Mouse (Mus musculus) T-cell, adult 2 months (primary cell): ENCODE results near the gene BC030499.

Experiments
- DNase-seq: peaks from one replicate; pipeline ENCODE4 v3.0.0; 2022; ENCODE audit warnings: low spot score

The BC030499 gene

DNA sequence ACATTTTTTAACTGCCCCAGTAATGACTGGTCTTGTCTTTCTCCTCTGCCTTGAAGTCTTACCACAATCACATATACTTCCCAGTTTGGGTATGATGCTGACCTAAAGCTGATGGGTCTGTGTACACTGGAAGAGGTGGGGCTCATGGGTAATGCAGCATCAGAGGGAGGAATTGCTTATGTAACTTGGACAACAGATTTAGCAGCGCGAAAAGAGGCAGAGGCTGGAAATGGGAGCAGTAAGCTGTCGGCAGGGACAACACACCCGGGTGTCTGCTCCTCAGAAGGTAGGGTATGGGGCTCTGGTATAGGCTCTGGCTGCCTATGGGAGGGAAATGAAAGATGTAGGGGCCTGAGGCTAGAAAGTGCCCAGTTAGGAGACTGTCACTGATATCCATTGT is at the start of gene BC030499:
TSS of gene BC030499 (plus strand) at position 188 of the 400 bp plus-strand sequence.
- no peak for DNase-seq

DNA sequence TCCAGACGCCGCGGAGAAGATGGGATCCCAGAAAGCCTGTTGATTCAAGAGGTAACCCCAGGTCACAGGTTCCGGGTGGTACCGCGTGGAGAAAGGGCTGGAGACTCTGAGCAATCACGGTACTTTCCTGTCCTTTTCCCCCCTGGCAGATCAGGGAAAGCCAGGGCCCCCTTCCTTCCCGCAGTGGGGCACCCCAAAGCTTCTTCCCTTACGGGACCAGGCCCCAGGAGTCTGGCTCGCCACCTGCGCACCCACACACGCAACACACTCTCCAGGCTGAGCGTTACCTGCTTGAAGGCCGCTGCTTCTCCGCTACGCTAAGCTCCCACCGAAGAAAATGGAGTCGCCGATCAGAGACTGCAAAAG is 45.4 kb upstream of the BC030499 start:
- DNase-seq: no peak

DNA sequence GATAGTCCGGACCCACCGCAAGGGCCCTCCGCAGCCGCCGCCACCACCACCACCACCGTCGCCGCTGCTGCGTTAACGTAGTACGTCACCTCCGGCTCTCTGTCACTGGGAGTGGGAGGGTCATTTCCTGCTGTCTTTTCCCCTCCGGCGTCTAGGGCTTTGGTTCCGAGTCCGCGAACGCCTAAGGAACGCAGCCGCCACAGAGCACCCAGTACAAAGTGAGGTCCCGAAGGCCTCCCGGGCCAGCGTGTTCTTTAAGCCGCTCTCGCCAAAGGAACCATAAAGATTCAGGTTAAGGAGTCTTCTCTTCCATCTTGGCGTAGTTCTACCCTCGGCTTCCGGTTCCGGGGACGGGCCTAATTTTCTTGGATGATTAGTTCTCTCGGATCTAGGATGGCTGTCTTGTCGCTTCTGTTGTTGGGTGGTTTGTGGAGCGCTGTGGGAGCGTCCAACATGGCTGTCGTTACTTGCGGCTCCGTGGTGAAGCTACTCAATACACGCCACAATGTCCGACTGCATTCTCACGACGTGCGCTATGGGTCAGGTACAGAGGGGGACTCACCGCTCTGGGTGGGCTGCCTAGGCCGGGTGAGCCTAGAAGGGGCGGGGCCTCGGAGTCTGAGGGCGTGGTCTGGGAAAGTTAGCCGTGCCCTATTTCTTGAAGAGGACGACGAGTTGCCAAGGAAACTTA is 44.9 kb upstream of the BC030499 start, which contains the start of the genes Sdf2 and Supt6:
TSS of gene Sdf2 (plus strand) at position 120 of the 691 bp plus-strand sequence.
TSS of gene Supt6 (minus strand) at position 361 of the 691 bp plus-strand sequence.
- peak; percentile 89 for DNase-seq

DNA sequence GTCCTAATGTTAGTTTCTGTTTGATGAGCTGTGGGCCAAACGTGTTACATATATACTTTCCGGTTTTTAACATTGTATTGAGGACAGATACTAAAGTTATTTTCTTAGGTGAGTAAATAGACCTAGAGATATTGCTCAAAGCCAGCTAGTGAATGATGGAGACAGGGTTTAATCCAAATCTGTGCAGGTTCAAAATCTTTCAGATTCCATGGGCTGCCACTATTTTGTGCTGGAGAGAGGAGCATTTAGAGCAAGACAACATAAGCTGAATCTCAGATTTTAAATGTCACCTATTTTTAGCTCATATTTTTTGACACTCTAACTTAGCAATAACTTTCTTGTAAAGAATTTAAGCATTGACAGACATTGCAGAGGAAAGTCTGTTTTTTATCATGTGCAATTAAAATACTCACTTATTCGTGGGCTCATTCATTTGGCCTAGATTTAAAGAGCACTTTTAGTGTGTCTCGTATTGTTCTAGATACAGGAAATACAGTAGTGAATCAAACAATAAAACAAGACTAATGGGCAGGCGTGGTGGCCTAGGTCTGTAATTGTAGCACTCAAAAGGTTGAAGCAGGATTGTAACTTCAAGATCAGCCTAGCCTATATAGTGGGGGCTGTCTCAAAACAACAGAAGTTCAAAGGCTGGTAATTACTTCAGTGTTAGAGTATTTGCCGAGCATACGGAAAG is 44.2 kb upstream of the BC030499 start:
- DNase-seq: no peak

DNA sequence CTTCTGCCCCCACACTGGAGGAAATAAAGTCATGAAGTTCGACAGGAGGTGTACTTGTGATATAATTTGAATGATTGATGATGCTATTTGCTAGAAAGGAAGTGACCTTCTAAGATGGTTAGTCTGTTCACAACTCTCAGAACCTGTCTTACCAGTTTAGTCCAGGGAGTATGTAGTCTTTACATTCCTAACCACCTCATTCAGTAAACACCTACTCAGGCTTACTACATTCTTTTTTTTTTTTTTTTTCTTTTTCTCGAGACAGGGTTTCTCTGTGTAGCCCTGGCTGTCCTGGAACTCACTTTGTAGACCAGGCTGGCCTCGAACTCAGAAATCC is 43.7 kb upstream of the BC030499 start:
- no peak for DNase-seq

DNA sequence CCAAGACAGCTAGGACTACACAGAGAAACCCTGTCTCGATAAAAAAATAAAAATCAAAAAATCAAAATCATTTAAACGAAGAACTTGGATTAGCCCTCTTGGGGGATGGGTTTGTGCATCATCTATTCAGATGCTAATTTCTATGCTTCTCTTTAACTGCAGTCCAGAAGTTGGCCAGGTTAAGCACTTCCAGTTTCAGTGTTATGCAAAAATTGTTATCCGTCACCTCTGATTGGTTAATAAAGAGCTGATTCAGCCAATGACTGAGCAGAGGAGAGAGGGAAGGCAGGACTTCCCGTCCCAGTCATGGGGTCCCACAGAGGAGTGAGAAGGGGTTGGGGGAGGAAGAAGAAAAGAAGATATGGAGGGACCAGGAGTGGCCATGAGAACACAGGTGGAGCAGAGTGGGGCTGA is 42.9 kb upstream of the BC030499 start:
- no peak for DNase-seq

DNA sequence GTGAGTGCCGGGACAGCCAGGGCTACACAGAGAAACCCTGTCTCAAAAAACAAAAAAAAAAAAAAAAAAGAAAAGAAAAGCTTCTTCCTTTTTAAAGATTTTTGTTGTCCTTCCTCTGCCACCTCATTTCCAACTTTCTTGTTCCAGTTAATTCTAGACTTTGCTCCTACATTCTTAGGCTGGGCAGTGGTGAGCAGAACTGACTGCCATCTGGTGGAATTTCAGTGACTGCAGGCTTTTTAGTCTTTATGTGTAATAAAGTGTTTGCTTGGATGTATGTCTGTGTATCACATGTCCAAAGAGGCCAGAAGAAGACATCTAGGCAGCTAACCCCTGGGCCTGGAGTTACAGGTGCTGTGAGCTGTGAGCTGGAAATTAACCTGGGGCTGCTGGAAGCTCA is 34.0 kb upstream of the BC030499 start:
- no peak for DNase-seq

DNA sequence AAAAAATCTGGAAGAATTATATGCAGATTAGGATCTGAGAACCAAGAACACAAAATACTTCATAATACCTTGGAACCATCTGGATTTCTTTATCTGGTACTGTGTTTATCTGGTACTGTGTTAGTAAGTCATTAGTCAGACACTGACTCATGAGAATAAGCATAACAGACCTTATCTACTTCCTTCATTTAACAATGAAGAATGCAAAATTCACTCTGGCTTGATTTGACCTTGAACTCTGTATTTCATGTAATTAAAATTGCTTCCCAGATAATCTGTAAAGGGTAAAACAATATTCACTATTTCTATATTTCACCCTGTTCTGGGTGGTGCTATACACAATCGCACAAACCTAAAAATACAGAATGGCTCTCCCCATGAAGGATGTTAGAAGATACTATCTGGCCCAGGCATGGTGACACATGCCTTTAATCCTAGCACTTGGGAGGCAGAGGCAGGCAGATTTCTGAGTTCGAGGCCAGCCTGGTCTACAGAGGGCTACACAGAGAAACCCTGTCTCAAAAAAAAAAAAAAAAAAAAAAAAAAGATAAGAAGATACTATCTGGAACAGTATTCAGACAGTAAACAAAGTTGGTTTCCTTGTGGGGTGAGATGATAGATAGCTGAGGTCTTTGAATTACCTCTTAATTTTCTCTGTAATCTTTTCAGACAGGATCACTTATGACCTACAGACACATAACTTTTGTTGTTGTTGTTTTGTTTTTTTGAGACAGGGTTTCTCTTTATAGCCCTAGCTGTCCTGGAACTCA is 30.0 kb upstream of the BC030499 start:
- no peak for DNase-seq

DNA sequence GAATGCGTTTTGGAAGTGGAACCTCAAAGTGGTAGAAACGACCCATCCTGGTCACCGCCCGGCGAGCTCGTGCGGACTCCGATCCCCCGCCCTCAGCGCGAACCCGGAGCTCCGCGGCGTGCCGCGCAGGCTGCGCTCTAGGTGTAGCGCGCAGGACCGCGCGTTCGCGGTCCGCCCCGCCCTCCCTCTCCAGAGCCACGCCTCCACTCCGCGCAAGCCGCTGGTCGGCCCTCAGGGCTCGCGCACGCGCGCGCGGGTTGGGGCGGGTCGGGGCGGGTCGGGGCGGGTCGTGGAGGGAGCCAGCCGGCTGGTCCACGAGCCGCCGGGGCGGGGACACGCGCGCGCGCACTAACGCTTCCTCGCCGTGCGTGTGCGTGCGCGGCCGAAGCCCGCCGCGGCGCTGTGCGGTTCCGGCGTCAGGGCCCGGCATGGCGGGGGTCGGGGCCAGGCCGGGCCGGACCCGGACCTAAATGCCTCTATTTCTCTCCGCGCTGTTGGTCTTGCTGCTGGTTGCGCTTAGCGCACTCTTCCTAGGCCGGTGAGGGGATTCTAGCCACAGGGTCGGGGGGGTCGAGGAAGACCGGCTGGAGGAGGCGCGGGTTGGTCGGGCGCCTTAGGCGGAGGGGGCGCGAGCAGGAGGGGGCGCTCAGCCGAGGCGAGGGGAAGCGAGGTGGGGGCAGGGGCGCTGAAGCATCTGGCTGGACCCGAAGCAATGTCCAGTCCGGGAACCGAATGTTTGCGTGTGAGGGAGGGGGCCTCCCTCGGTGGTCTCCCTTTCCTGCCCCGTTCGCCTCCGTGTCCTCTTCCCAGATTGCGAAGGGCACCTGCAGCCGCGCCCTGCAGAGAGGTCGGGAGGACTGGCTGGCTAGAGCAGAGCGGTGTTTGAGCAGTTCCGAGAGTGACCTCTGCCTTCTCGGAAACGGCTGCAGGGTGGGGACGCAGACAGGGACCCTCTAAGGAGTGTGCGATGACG is 29.0 kb upstream of the BC030499 start, which contains the start of gene 2610507B11Rik:
TSS of gene 2610507B11Rik (plus strand) at position 373 of the 973 bp plus-strand sequence.
- peak; percentile 93 for DNase-seq

DNA sequence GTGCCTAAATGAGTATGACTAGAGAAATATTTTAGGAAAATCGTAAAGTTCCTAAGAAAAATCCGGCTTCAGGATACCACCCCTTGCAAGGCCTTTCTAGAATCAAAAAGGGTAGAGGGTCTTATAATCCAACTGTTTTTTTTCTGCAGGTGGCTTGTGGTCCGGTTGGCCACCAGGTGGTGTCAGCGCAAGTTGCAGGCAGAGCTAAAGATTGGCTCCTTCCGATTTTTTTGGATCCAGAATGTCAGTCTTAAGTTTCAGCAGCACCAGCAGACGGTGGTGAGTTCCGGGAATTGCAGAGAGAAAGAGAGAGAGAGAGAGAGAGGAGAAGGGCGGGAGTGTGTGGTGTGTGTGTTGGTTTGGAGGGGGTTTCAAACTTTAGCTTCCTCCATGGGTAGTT is 28.1 kb upstream of the BC030499 start:
- peak; percentile 63 for DNase-seq

DNA sequence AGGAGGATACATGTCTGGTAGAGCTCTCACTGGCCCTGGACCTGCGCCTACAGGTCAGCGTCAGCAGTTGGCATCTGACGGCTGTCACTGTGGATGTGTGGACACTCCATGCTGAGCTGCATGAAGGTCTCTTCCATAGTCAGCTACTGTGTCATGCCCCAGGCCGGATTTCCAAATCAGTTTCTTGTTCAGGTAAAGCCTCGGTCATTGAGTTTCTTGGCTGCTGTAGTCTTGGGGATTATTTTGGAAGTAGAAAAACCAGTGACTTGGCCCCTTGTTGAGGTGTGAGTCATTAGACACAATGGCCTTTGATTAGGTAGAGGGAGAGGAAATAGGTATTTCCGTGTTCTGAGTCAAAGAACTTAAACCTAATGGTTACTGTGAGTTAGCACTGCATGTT is 25.1 kb upstream of the BC030499 start:
- no peak for DNase-seq

DNA sequence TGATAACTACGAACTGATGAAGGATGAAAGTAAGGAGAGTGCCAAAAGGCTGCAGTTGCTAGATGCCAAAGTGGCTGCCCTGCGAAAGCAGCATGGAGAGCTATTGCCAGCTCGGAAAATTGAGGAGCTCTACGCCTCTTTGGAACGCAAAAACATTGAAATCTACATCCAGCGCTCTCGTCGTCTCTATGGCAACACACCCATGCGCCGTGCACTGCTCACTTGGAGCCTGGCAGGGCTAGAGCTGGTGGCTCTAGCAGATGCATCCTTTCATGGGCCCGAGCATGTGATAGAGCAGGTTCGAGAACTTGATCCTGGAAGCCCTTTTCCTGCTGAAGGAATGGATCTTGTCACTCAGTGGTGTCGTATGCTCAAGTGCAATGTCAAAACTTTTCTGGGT is 18.7 kb upstream of the BC030499 start:
- DNase-seq: no peak

DNA sequence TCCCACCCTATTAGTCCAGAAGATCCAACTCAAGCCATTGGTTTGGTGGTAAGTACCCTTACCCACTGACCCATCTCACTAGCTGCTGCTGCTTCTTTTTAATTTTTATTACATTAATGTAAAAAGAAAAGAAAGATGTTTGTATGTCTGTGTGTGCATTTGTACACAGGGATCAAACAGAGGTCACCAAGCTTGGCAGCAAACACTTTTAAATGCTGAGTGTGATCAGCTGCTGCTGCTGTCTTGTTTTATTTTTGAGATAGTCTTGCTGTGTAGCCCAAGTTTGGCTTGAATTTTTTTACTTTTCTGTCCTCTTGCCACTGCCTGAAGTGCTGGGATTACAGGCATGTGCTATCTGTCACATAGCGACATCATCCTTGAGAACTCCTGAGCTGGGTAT is 15.0 kb upstream of the BC030499 start:
- no peak for DNase-seq

DNA sequence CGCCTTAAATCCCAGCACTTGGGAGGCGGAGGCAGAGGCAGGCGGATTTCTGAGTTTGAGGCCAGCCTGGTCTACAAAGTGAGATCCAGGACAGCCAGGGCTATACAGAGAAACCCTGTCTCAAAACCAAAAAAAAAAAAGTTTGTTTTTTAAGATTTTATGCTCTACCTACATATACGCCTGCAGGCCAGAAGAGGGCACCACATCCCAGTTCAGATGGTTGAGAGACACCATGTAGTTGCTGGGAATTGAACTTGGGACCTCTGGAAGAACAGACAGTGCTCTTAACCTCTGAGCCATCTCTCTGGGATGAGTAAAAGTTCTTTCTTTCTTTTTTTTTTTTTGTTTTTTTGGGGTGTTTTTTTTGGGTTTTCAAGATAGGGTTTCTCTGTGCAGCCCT is 14.5 kb upstream of the BC030499 start:
- DNase-seq: peak; percentile 10

DNA sequence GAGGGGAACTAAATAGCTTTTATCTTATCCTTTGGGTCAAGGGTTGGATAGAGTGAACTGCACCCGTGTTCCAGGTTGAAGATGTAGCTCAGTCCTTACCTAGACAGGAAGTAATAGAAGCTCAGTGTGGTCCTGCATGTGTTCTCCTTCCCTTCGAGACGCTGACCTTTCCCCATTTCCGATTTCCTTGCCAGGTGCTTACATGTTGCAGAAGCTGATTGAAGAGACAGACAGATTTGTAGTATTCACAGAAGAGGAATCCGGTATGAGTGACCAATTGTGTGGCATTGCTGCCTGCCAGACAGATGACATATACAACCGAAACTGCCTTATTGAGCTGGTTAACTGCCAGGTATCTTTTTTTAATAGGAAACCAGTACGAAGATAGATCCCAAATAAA is 11.8 kb upstream of the BC030499 start:
- no peak for DNase-seq

DNA sequence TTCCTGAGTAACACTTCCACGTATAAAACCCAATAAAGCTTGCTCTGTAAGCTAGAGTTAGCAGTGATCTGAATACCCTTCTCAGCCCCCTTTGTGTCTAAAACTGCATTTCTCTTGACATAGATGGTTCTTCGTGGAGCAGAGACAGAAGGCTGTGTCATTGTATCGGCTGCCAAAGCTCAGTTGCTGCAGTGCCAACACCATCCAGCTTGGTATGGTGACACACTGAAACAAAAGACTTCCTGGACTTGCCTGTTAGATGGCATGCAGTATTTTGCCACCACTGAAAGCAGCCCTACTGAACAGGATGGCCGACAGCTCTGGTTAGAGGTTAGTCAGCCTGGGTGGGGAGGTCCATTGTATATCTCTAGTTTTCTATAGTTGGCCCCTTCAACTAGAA is 11.1 kb upstream of the BC030499 start:
- no peak for DNase-seq

DNA sequence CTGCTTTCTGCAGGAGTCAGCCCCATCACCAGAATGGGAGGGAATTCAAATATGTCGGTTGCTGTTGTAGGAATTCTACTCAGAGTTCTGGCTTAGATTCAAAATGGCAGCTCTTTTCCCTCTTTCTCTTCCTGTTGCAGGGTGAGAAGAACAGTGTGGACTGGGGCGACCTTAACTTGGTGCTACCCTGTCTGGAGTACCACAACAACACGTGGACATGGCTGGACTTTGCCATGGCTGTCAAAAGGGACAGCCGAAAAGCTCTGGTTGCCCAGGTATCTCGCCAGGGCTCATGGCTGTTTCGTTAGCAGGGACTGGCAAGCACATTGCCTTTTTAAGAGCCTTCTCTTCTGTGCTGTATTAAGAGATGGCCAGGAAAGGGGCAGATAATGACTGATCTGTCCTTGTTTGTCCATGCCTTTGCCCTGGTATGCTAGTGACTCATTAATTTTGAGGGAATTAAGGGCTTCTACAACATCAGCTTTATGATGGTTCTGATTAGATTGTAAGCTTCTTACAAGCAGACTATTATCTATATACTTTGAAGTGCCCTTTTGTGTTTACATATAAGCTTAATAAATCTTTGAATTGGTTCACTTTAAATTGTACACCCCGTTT is 1.4 kb upstream of the BC030499 start:
- DNase-seq: no peak

DNA sequence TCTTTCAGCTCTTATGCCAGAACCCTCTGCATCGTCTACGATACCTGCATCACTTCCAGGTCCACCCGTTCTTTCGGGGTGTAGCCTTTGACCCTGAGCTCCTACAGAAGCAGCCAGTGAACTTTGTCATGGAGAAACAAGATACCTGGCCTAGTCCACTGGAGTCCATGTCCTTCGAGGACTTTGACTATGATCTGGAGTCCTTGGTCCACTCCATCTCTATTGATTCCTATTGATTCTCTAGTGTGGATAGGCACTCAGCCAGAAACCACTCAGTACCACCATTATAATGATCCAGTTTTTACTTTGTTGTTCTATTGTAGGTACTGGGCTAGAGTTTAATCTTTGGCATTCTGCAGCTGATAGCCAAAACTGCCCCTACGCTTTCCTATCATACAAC is 3.9 kb downstream of the BC030499 start:
- DNase-seq: no peak

DNA sequence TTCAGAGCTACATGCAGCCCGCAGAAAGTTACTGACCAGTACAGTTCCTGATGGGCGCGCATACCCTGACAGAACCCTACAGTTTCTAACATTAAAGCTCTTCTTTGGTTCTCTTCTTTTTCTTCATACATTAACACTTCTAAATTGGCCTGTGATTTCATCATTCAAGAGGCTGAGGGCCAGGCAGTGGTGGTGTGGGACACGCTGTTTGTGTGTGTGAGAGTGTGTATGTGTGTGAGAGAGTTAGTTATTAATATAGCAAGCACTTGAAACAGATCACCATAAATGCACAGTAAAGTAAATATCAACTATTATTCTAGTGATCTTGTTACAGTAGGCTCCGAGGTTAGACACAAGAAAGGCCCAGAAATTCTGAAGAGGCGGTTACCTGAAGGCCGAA is 10.3 kb downstream of the BC030499 start:
- no peak for DNase-seq

DNA sequence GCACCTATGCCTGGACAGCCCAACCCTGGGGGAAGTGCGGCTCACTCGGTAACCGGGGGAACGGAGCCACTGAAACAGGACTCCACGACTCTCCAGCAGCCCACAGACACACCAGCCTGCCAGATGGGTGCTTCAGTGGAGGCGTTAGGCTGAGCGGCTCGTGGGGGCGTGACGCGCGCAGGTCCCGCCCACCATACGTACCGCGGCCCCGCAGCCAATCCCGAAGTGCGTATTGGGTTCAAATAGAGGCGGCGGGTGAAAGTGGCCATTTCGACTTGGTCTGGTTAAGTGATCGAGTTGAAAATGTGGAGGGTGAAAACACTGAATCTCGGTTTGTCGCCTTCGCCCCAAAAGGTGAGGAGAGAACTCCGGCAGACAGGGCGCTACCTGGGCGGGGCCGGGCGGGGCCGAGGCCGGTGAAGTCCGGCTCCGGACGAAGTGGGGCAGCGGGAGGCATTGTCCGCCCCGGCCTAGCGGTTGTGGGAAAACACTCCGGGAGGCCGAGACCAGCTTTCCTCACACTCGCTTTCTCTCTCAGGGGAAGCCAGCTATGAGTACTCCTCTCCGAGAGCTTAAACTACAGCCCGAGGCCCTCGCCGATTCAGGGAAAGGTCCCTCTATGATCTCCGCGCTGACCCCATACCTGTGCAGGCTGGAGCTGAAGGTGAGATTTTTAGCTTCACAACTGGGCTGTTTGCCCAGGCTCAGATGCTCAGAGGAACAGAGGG is 10.9 kb downstream of the BC030499 start, which contains the start of gene Spag5:
TSS of gene Spag5 (plus strand) at position 173 of the 728 bp plus-strand sequence.
- peak; percentile 91 for DNase-seq

DNA sequence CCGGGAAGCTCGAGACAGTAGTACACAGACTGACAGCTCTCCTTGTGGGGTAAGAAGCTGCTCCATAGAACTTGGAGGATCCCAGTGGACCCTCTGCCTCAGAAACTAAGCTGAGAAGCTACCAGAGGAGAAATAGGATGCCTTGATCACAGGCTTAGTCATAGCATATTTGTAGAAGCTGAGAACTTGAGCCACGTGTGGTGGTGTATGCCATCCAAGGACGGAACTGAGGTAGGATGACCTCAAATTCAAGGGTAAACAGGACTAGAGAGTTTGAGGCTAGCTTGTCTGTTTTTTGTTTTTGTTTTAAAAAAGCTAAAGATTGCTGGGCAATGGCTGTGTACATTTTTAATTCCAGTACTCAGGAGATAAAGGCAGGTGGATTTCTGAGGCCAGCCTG is 14.6 kb downstream of the BC030499 start:
- no peak for DNase-seq
